In the genomic region with DNA sequence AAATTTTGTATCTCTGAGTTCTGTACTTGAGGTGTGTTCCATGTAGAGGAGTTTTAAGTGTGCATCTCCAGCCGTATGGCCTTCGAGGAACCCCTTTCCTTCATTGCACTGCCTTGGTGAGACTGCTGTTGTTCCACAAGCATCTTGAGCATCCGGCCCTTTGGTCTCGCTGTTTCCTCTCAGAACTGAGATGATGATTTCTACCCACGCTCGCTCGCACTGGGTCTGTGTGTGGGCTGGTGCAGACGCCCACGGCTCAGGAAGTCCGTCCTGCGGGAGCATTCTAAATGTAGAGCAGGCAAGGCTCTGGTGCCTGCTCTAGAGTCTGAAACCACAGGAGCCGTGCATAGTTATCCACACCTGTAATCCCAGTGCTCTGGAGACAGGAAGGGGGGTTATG, we compare ENCODE assay signal across 12 mouse cellular contexts.
A peak's percentile ranks its signal among the peaks of the same experiment; 100 is the strongest.
DNase-seq lines count a peak whose midpoint lies in the region; ATAC-seq and TF ChIP-seq lines count a peak whose summit lies in the region.
"Had no signal": no experiment of that assay in that cellular context is flagged by ENCODE, and none has a peak within 500 bp of the region (broad histone marks: within the 10 kb centered on the region; RNA-seq: fewer than 3 reads in every experiment).

No protein-coding gene starts in this region.

- no peak overlapping the region for H3K4me2 ChIP-seq in forebrain, postnatal 0 days (ENCODE audit: low read depth)
- H3K4me2 ChIP-seq: forebrain, embryonic 13.5 days; midbrain, embryonic 13.5 days had no signal

- intact Hi-C loops in left cerebral cortex, postnatal 36 days (cut with DNase I) = loop anchor here (5.0 to 10.0 kb wide), 2 partner anchors 45 to 168 kb away; no protein-coding TSS in a partner anchor

- 0 out of 2 replicates have a peak overlapping the region, but pooled peaks have one; percentile 19 for H3K27ac ChIP-seq in embryonic facial prominence, embryonic 10.5 days (replicated peaks)
- H3K27ac ChIP-seq in forebrain, postnatal 0 days (ENCODE audit: low read depth, low read length) = no peak overlapping the region
- H3K27ac ChIP-seq: forebrain, embryonic 13.5 days; hindbrain, postnatal 0 days; midbrain, embryonic 13.5 days had no signal

- TF ChIP-seq CTCF in forebrain, postnatal 0 days (IDR thresholded peaks at IDR 0.05; ENCODE audit: low read depth) = no peak

- no peak overlapping the region for H3K4me3 ChIP-seq in embryonic facial prominence, embryonic 10.5 days
- no peak overlapping the region for H3K4me3 ChIP-seq in forebrain, postnatal 0 days (ENCODE audit: low read depth, low read length)
- H3K4me3 ChIP-seq: forebrain, embryonic 13.5 days; midbrain, embryonic 13.5 days had no signal

- peaks cover 58% of the 10 kb centered on the region for H3K36me3 ChIP-seq in embryonic facial prominence, embryonic 10.5 days (replicated peaks)
- H3K36me3 ChIP-seq in forebrain, postnatal 0 days (ENCODE audit: insufficient read depth) = peaks cover 25% of the 10 kb centered on the region

- WGBS in embryonic facial prominence, embryonic 10.5 days = 85% methylated on average over 12 of the region's 12 CpGs
- 86% methylated on average over 12 of the region's 12 CpGs for WGBS in forebrain, postnatal 0 days

- H3K27me3 ChIP-seq in embryonic facial prominence, embryonic 10.5 days (replicated peaks; ENCODE audit: low read depth, poor library complexity, severe bottlenecking) = no peaks in the 10 kb centered on the region
- H3K27me3 ChIP-seq in forebrain, postnatal 0 days (ENCODE audit: insufficient read depth, low read length) = no peaks in the 10 kb centered on the region
- H3K27me3 ChIP-seq: forebrain, embryonic 13.5 days; midbrain, embryonic 13.5 days had no signal

- no peak overlapping the region for H3K9ac ChIP-seq in forebrain, postnatal 0 days
- H3K9ac ChIP-seq: forebrain, embryonic 13.5 days; midbrain, embryonic 13.5 days had no signal

- DNase-seq in layer of hippocampus, adult 9-11 months = peak; percentile 61
- no peak for DNase-seq in layer of hippocampus, postnatal 14 days (ENCODE audit: low spot score in 2 of 2)
- no peak for DNase-seq in embryonic facial prominence, embryonic 10.5 days (ENCODE audit: low spot score)
- DNase-seq in left cerebral cortex, postnatal 36 days (ENCODE audit: low spot score in 2 of 2) = peak; percentile 80 to 85
- DNase-seq in thymus, postnatal 14 days = peak; percentile 81
- no peak for DNase-seq in gastrocnemius, adult 8-10 months (ENCODE audit: low spot score in 2 of 2)
- no peak for DNase-seq in forebrain, postnatal 0 days
- no peak for DNase-seq in cerebellum, adult 9-11 months
- DNase-seq: lung, adult 2 months had no signal

- H3K4me1 ChIP-seq in embryonic facial prominence, embryonic 10.5 days = peaks cover 38% of the 10 kb centered on the region
- H3K4me1 ChIP-seq in forebrain, postnatal 0 days (ENCODE audit: insufficient read depth) = no peaks in the 10 kb centered on the region

- no peaks in the 10 kb centered on the region for H3K9me3 ChIP-seq in embryonic facial prominence, embryonic 10.5 days
- H3K9me3 ChIP-seq in forebrain, postnatal 0 days (ENCODE audit: low read length) = no peaks in the 10 kb centered on the region
- H3K9me3 ChIP-seq: forebrain, embryonic 13.5 days; midbrain, embryonic 13.5 days had no signal

- ATAC-seq in forebrain, postnatal 0 days = no peak
- ATAC-seq: forebrain, embryonic 13.5 days; hindbrain, postnatal 0 days; midbrain, embryonic 13.5 days had no signal

Comparison
In these comparisons a context has a peak if more than half of its experiments do, and no peak if none do; other contexts are left out.
1. DNase-seq: peak in layer of hippocampus, adult 9-11 months (single experiment), left cerebral cortex, postnatal 36 days (2 of 2) and thymus, postnatal 14 days (single experiment); none in layer of hippocampus, postnatal 14 days (0 of 2), embryonic facial prominence, embryonic 10.5 days (single experiment), gastrocnemius, adult 8-10 months (0 of 2), forebrain, postnatal 0 days (single experiment) and cerebellum, adult 9-11 months (single experiment).